Mouse (Mus musculus) T-helper 1 cell (primary cell): ENCODE data around the gene Nbdy.

Experiments
- in situ Hi-C: fragments of 300-600 bp; cut with MboI, MseI; formaldehyde crosslinking; loops from one replicate; pipeline ENCODE4 v1.15.1; 2025; ENCODE audit warnings: high pct_unique_total_duplicates

The Nbdy gene

GRCm38 (mm10) chrX:153723110-153723916 lies at the start of gene Nbdy:
TSS of gene Nbdy (plus strand) at chrX:153723590.
- in situ Hi-C loops = no loop called here

GRCm38 (mm10) chrX:153695782-153696395 lies 27.5 kb upstream of the Nbdy start, which contains the start of gene Kctd12b:
TSS of gene Kctd12b (minus strand) at chrX:153696391.
- in situ Hi-C loops = no loop called here

- in situ Hi-C loops = no loop called here
Observed at GRCm38 (mm10) chrX:153700463-153700862, 22.9 kb upstream of the Nbdy start.

- in situ Hi-C loops = no loop called here
Observed at GRCm38 (mm10) chrX:153707735-153708134, 15.7 kb upstream of the Nbdy start.

GRCm38 (mm10) chrX:153716716-153717115 lies 6.7 kb upstream of the Nbdy start:
- in situ Hi-C loops = no loop called here

GRCm38 (mm10) chrX:153719602-153720001 lies 3.8 kb upstream of the Nbdy start:
- in situ Hi-C loops = no loop called here

GRCm38 (mm10) chrX:153724400-153724799 lies 1.0 kb downstream of the Nbdy start:
- in situ Hi-C loops = no loop called here

GRCm38 (mm10) chrX:153735697-153736096 lies 12.3 kb downstream of the Nbdy start:
- in situ Hi-C loops = no loop called here

- in situ Hi-C loops = no loop called here
Observed at GRCm38 (mm10) chrX:153742493-153742892, 19.1 kb downstream of the Nbdy start.

GRCm38 (mm10) chrX:153749230-153749629 lies 25.8 kb downstream of the Nbdy start:
- in situ Hi-C loops = no loop called here
